Mouse (Mus musculus): Measurements from ENCODE around the gene U2surp. TPM values are rescaled to one million over a fixed set of nuclear protein-coding genes. Genes with fewer than 3 reads are reported as not detected.

Gene U2surp
- polyA plus RNA-seq, 1 experiment: 3.1 TPM

DNA sequence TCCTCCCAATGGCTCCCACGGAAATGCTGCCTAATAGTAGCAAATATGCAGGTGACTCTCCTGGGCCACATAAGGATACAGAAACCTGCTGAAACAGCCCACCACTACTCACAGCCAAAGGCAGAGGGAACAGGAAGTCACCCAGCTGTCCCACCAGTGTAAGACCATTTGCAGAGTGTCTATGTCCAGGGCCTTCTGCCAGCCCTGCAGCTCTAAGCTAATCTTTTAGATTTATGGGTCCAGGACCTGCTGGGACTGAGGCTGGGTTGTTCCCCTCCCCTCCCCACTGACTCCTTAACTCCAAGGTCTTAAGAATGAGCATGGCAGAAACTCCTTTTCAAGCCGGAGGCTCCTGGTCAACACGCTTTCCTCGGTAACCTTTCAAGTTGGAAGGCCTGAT is 83.5 kb downstream of the U2surp start:
- TF ChIP-seq FLI1 (IDR thresholded peaks at IDR 0.05; ENCODE audit: low read length) (no peak), GATA1 (IDR thresholded peaks at IDR 0.05; ENCODE audit: borderline replicate concordance, low read length) (no peak)
- Histone ChIP-seq H3K36me3 (replicated peaks; ENCODE audit: low read length) (no peaks in the 10 kb centered on the region), H3K27me3 (replicated peaks) (peaks cover 12% of the 10 kb centered on the region), H3K9me3 (peaks cover 11% of the 10 kb centered on the region), H3K4me3 (replicated peaks) (no peak overlapping the region), H3K4me1 (no peaks in the 10 kb centered on the region)

DNA sequence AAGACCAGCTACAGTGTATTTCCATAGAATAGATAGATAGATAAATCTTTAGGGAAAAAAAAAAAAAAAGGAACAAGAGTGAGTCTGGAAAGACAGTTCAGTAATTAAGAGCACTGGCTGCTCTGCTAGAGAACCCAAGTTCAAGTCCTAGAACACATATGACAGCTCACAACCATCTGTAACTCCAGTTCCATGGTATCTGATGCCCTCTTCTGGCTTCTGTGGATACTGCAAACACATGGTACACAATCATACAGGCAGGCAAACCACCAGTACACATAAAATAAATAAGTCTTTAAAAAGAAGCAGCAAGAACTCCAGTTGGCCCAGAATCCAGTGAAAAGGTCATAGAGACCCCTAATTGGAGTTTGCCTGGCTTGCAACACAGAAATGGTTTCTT is 97.9 kb downstream of the U2surp start:
- Histone ChIP-seq H3K4me1 (no peaks in the 10 kb centered on the region), H3K4me3 (replicated peaks) (no peak overlapping the region), H3K36me3 (replicated peaks; ENCODE audit: low read length) (no peaks in the 10 kb centered on the region), H3K27me3 (replicated peaks) (peaks cover 46% of the 10 kb centered on the region), H3K9me3 (peaks cover 6% of the 10 kb centered on the region)
- TF ChIP-seq GATA1 (IDR thresholded peaks at IDR 0.05; ENCODE audit: borderline replicate concordance, low read length) (no peak), FLI1 (IDR thresholded peaks at IDR 0.05; ENCODE audit: low read length) (no peak)

DNA sequence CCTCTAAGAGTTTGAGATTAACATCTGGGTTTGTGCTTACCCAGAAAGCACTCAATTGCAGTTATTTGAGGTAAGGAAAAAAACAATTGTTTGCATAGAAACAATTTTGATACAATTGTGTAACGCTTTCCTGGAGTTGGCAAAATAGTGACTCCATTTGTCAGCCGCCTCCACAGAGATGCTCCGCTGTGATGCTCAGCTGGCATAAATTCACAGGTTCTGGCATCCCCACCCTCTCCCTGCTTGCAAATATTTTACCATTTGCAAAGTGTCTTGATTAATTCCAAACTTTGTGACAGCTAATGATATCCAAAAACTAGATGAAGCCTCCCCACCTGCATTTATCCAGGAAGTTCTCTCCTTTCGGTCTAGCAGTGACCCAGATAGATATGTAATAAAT is 99.7 kb downstream of the U2surp start:
- H3K4me3 ChIP-seq (replicated peaks): no peak overlapping the region
- H3K36me3 ChIP-seq (replicated peaks; ENCODE audit: low read length): no peaks in the 10 kb centered on the region

DNA sequence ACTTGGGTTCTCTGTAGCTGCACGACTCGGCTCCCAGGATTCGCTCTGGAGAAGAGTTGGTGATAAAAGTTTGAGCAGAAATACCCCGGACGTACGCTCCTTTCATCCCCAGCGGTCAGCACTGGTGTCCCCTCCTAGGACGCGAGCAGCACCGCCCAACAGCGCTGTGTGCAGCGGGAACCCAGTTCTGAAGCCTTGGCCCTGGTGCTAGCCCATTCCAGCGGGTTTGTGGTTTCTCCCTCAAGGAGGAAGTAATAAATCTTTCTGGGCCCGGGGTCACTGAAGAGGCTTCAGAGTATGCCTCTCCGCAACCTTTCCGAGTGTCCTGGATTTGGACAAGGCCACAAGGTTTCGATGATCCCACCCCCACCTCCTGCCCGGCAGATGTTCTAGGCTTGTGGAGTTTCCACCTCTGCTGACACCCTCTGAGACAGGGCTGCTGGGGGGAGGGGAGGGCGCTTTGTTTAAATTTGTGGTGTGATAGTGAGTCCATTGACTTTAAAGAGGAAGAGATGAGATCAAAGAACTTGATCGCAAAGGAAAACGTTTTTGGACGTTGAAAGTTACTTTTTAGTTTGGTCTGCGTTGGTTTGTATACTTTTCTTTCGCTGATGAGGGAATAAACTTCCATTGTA is 104.1 kb downstream of the U2surp start:
- peaks cover 33% of the 10 kb centered on the region for H3K4me1 ChIP-seq
- TF ChIP-seq FLI1 (IDR thresholded peaks at IDR 0.05; ENCODE audit: low read length) (no peak), GATA1 (IDR thresholded peaks at IDR 0.05; ENCODE audit: borderline replicate concordance, low read length) (no peak)
- no peaks in the 10 kb centered on the region for H3K36me3 ChIP-seq (replicated peaks; ENCODE audit: low read length)
- H3K4me3 ChIP-seq (replicated peaks): peak overlapping the region; percentile 91
- peaks cover 5% of the 10 kb centered on the region for H3K9me3 ChIP-seq
- H3K27me3 ChIP-seq (replicated peaks): peaks cover 82% of the 10 kb centered on the region

More for the DNA sequence above, 99.7 kb downstream of the U2surp start:
- peaks cover 51% of the 10 kb centered on the region for H3K27me3 ChIP-seq (replicated peaks)
- TF ChIP-seq FLI1 (IDR thresholded peaks at IDR 0.05; ENCODE audit: low read length): no peak
- no peak for TF ChIP-seq GATA1 (IDR thresholded peaks at IDR 0.05; ENCODE audit: borderline replicate concordance, low read length)
- peaks cover 12% of the 10 kb centered on the region for H3K4me1 ChIP-seq
- peaks cover 6% of the 10 kb centered on the region; the same call in 1 of the 2 replicates for H3K9me3 ChIP-seq

Other genes with a start within 250 kb of the U2surp start
- not detected in 2 replicates for gene Chst2, start 105.3 kb downstream of the U2surp start, polyA plus RNA-seq (2012; ENCODE audit: insufficient read depth, low replicate concordance)
- gene Paqr9, start 47.7 kb upstream of the U2surp start, polyA plus RNA-seq (2012; ENCODE audit: insufficient read depth, low replicate concordance): not detected in 2 replicates
- gene Pcolce2, start 125.6 kb upstream of the U2surp start, polyA plus RNA-seq (2012; ENCODE audit: insufficient read depth, low replicate concordance): not detected in 2 replicates
- gene Trpc1, start 238.4 kb upstream of the U2surp start, polyA plus RNA-seq (2012; ENCODE audit: insufficient read depth, low replicate concordance): 1.4 and 14.1 TPM in 2 replicates